Mouse (Mus musculus) stomach, postnatal 0 days (tissue): ENCODE data around the gene Mttp. TPM values are rescaled to one million over a fixed set of nuclear protein-coding genes. Genes with fewer than 3 reads are reported as not detected.

Experiments
- ATAC-seq: fragments of 200-750 bp; cut with Nextera tagmentation; 2 replicates; pipeline ENCODE4 v1.8.0; 2017; ENCODE audit not compliant: low FRiP score, low TSS enrichment
- DNase-seq: peaks from one replicate; pipeline ENCODE4 v3.0.0-alpha.2; 2016; ENCODE audit warnings: low spot score
- H3K27ac ChIP-seq: fragments of 300-500 bp; sonication (generic); replicated peaks from 2 replicates; pipeline ENCODE4 v1.5.1; 2014; ENCODE audit warnings: mild to moderate bottlenecking, control low read depth
- H3K27me3 ChIP-seq: fragments of 300-500 bp; sonication (generic); 2 replicates; pipeline ENCODE4 v1.6.1; 2014; ENCODE audit warnings: low read length; ENCODE audit not compliant: control insufficient read depth, insufficient read depth
- H3K36me3 ChIP-seq: fragments of 300-500 bp; sonication (generic); 2 replicates; pipeline ENCODE4 v1.6.1; 2014; ENCODE audit warnings: low read length, mixed read lengths; ENCODE audit not compliant: control insufficient read depth, insufficient read depth
- H3K4me1 ChIP-seq: fragments of 300-500 bp; sonication (generic); replicated peaks from 2 replicates; pipeline ENCODE4 v1.6.1; 2014; ENCODE audit warnings: antibody characterized with exemption; ENCODE audit not compliant: control insufficient read depth, insufficient read depth
- H3K4me2 ChIP-seq: fragments of 300-500 bp; sonication (generic); replicated peaks from 2 replicates; pipeline ENCODE4 v1.6.1; 2014; ENCODE audit warnings: low read depth, mild to moderate bottlenecking, control low read depth, moderate library complexity
- H3K4me3 ChIP-seq: fragments of 300-500 bp; sonication (generic); 2 replicates; pipeline ENCODE4 v1.5.1; 2014; ENCODE audit warnings: low read depth, low read length, control low read depth
- H3K9ac ChIP-seq: fragments of 300-500 bp; sonication (generic); 2 replicates; pipeline ENCODE4 v1.6.1; 2014; ENCODE audit warnings: mild to moderate bottlenecking, low read length, control low read depth, mixed read lengths
- H3K9me3 ChIP-seq: fragments of 300-500 bp; sonication (generic); 2 replicates; pipeline ENCODE4 v1.6.1; 2016; ENCODE audit warnings: low read length; ENCODE audit not compliant: control insufficient read depth
- CTCF ChIP-seq: IDR thresholded peaks from 2 replicates; pipeline ENCODE4 v1.5.1; 2016; ENCODE audit warnings: antibody characterized with exemption, low read depth, mild to moderate bottlenecking, moderate library complexity
- EP300 ChIP-seq: optimal IDR thresholded peaks from 2 replicates; pipeline ENCODE3; 2016; ENCODE audit warnings: antibody characterized with exemption
- WGBS: fragments of 180-500 bp; shearing (Covaris S2); extraction: QIAGEN DNeasy Blood & Tissue Kit; methylation state at CpG from one replicate; pipeline ENCODE4 v1.1.7; 2014; 5-methylcytosine and 5-hydroxymethylcytosine counted together
- polyA plus RNA-seq: library from polyadenylated mRNA; unstranded; fragments of >200 nt; fragmentation: Nextera tagmentation; extraction: Ambion mirVana; gene quantifications from 2 replicates; pipeline ENCODE4 v1.2.1, GENCODE M21; 2015

The Mttp gene
- polyA plus RNA-seq, 1 experiment from 2014 or later: 14.1 TPM

DNA sequence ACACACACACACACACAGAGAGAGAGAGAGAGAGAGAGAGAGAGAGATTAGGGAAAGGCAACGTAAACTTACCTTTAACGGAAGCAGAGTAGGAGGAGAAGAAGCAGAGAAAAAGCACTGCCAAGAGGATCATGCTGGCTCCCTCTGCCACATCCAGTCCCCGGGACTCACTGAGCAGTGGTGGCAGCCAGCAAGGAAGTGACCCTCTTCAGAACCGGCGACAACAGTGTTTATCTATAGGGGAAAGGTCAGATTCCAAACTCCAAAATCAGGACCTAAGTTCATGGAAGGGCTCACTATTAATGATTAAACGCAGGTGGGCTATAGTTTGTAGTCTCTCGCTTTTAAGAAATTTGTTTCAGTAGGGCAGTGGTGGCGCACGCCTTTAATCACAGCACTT, 13.6 kb downstream of the Mttp start:
- H3K9ac ChIP-seq: no peak overlapping the region
- no peak for TF ChIP-seq EP300
- no peak for TF ChIP-seq CTCF
- 38% methylated on average over 9 of the region's 9 CpGs for WGBS
- H3K36me3 ChIP-seq: no peaks in the 10 kb centered on the region
- DNase-seq (no peak), ATAC-seq (peak; percentile 49; the same call in 1 of the 2 replicates)
- H3K27me3 ChIP-seq: no peaks in the 10 kb centered on the region
- H3K27ac ChIP-seq: no peak overlapping the region
- no peaks in the 10 kb centered on the region for H3K9me3 ChIP-seq
- H3K4me2 ChIP-seq: no peak overlapping the region
- H3K4me1 ChIP-seq: no peaks in the 10 kb centered on the region
- H3K4me3 ChIP-seq: no peak overlapping the region

DNA sequence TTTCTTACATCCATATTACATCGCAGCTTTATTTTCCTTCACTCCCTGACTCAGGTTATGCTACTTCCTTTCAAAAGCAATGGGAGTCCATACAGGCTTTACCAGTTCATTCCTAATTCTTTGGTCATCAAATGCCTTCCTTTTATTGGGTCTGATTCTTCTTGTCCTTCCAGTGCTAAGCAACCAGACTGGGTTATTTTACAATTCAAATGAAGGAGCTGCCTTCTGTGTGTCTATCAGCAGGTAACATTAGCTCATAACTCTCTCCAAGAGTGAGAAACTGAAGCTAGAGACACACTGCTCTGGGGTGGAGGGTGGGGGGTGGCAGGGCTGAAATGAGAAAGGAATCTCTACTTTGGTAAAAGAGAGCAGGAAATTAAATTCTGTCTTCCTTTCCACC, 14.1 kb downstream of the Mttp start:
- Histone ChIP-seq H3K27me3 (no peaks in the 10 kb centered on the region), H3K4me1 (no peaks in the 10 kb centered on the region), H3K4me2 (no peak overlapping the region), H3K27ac (no peak overlapping the region), H3K4me3 (no peak overlapping the region), H3K9me3 (no peaks in the 10 kb centered on the region), H3K36me3 (no peaks in the 10 kb centered on the region), H3K9ac (no peak overlapping the region)
- WGBS: 63% methylated on average over 1 of the region's 1 CpGs
- TF ChIP-seq CTCF: no peak
- TF ChIP-seq EP300: no peak
- no peak for DNase-seq
- ATAC-seq: no peak

- Histone ChIP-seq H3K9me3 (no peaks in the 10 kb centered on the region), H3K4me1 (no peaks in the 10 kb centered on the region), H3K36me3 (no peaks in the 10 kb centered on the region), H3K27me3 (no peaks in the 10 kb centered on the region), H3K9ac (no peak overlapping the region), H3K27ac (no peak overlapping the region), H3K4me2 (no peak overlapping the region), H3K4me3 (no peak overlapping the region)
- no peak for DNase-seq
- 69% methylated on average over 6 of the region's 6 CpGs for WGBS
- no peak for ATAC-seq
- no peak for TF ChIP-seq CTCF
- no peak for TF ChIP-seq EP300
These were observed 15.7 kb downstream of the Mttp start for GRCm38 (mm10) chr3:138129110-138129509.

GRCm38 (mm10) chr3:138123842-138124241, 20.9 kb downstream of the Mttp start:
- Histone ChIP-seq H3K27me3 (no peaks in the 10 kb centered on the region), H3K27ac (no peak overlapping the region), H3K36me3 (no peaks in the 10 kb centered on the region), H3K4me1 (no peaks in the 10 kb centered on the region), H3K4me2 (no peak overlapping the region), H3K9me3 (no peaks in the 10 kb centered on the region), H3K9ac (no peak overlapping the region), H3K4me3 (no peak overlapping the region)
- 79% methylated on average over 10 of the region's 10 CpGs for WGBS
- no peak for TF ChIP-seq EP300
- no peak for TF ChIP-seq CTCF
- ATAC-seq (no peak), DNase-seq (no peak)

DNA sequence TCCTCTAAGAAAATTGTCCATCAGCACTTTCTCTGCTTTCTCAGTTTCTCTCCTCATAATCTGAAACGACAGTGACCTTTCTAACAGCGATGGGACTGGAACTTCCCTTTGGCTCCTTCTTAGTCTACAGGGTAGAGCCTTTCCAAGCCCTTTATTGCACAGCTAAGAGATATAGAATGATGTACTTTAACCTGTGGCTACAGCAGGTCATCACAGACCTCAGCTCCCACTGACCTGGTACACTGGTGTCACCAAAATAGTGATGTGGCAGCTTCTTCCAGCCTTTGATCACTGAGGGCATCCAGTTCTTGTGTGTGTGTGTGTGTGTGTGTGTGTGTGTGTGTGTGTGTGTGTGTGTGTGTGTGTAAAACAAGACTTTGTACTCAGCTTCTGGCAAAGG, 23.3 kb downstream of the Mttp start:
- no peaks in the 10 kb centered on the region for H3K36me3 ChIP-seq
- no peak overlapping the region for H3K9ac ChIP-seq
- 86% methylated on average over 2 of the region's 2 CpGs for WGBS
- H3K4me1 ChIP-seq: no peaks in the 10 kb centered on the region
- no peaks in the 10 kb centered on the region for H3K9me3 ChIP-seq
- DNase-seq (no peak), ATAC-seq (no peak)
- no peak overlapping the region for H3K4me3 ChIP-seq
- no peak overlapping the region for H3K27ac ChIP-seq
- H3K4me2 ChIP-seq: no peak overlapping the region
- no peaks in the 10 kb centered on the region for H3K27me3 ChIP-seq
- TF ChIP-seq CTCF (no peak), EP300 (no peak)

GRCm38 (mm10) chr3:138119444-138120105, 25.2 kb downstream of the Mttp start:
- DNase-seq: no peak

More at GRCm38 (mm10) chr3:138119444-138120105, 25.2 kb downstream of the Mttp start:
- WGBS: 80% methylated on average over 16 of the region's 16 CpGs
- H3K9ac ChIP-seq: no peak overlapping the region
- no peak overlapping the region for H3K4me2 ChIP-seq
- no peaks in the 10 kb centered on the region for H3K9me3 ChIP-seq
- no peak overlapping the region for H3K4me3 ChIP-seq
- H3K27me3 ChIP-seq: no peaks in the 10 kb centered on the region
- no peak overlapping the region for H3K27ac ChIP-seq
- no peak for TF ChIP-seq EP300
- no peak for TF ChIP-seq CTCF
- H3K4me1 ChIP-seq: no peaks in the 10 kb centered on the region
- ATAC-seq: no peak
- H3K36me3 ChIP-seq: no peaks in the 10 kb centered on the region
